Mouse (Mus musculus) gastrocnemius, adult 2 months (tissue): ENCODE data around the gene Cavin4. TPM values are rescaled to one million over a fixed set of nuclear protein-coding genes. Genes with fewer than 3 reads are reported as not detected.

Source experiments
- DNase-seq: peaks from one replicate; pipeline ENCODE4 v3.0.0; 2022
- H3K27ac ChIP-seq: fragments of 200-600 bp; 2 replicates; pipeline ENCODE4 v1.8.1; 2022; ENCODE audit warnings: mild to moderate bottlenecking
- H3K4me3 ChIP-seq: fragments of 200-600 bp; 2 replicates; pipeline ENCODE4 v1.8.1; 2022; ENCODE audit warnings: mild to moderate bottlenecking, moderate library complexity
- CTCF ChIP-seq: fragments of 200-600 bp; IDR thresholded peaks from 2 replicates; pipeline ENCODE4 v1.8.1; 2022; ENCODE audit warnings: antibody characterized with exemption, mild to moderate bottlenecking, moderate library complexity
- intact Hi-C: fragments of 180-260 bp; cut with DNase I; formaldehyde crosslinking; loops from one replicate; pipeline ENCODE4 v1.15.1; 2025
- total RNA-seq, 2 experiments: library from RNA; stranded (reverse); gene quantifications; 2 replicates each; pipeline ENCODE4 v1.2.3; 2021

Gene Cavin4
- total RNA-seq, 2 experiments from 2014 or later: 116 to 159 TPM

DNA sequence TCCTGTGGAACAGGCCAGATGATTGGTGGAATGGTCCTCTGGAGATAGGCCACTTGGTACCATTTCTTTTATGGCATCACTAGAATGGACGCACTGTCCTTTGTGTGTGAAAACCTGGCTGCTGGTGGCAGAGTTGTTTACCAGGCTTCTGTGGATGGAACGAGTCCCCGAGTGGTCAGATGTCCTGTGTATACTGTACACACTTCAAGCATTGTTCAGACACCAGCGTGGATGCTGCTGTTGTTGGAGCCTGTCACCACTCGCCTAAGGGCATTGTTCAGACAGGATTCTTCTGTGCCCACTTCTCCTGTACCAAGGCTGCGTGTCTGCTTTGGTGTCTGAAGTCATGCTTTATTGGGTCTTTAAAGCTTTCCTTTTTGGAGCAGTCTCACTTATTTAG is 19.5 kb upstream of the Cavin4 start:
- intact Hi-C loops: no loop called here
- no peak for TF ChIP-seq CTCF
- no peak overlapping the region for H3K27ac ChIP-seq
- DNase-seq: no peak
- no peak overlapping the region for H3K4me3 ChIP-seq

DNA sequence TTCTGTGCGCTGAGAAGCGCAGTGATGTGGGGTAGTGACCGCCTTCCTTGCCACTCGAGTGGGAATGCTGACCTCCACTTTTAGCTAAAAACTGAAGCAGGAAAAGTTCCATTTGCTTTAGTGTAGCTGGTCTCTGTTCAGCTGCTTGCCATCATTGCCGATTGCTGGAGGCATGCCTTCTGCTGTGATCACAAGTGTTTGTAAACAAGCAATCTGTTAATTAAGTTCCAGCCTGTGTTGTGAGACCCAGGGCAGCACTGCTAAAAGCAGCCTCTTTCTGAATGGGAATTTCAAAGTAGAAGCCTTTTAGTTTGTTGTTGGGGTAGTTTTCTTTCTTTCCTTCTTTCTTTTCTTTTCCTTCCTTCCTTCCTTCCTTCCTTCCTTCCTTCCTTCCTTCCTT is 17.2 kb upstream of the Cavin4 start:
- DNase-seq: no peak
- intact Hi-C loops: no loop called here
- no peak overlapping the region for H3K4me3 ChIP-seq
- no peak for TF ChIP-seq CTCF
- H3K27ac ChIP-seq: no peak overlapping the region

DNA sequence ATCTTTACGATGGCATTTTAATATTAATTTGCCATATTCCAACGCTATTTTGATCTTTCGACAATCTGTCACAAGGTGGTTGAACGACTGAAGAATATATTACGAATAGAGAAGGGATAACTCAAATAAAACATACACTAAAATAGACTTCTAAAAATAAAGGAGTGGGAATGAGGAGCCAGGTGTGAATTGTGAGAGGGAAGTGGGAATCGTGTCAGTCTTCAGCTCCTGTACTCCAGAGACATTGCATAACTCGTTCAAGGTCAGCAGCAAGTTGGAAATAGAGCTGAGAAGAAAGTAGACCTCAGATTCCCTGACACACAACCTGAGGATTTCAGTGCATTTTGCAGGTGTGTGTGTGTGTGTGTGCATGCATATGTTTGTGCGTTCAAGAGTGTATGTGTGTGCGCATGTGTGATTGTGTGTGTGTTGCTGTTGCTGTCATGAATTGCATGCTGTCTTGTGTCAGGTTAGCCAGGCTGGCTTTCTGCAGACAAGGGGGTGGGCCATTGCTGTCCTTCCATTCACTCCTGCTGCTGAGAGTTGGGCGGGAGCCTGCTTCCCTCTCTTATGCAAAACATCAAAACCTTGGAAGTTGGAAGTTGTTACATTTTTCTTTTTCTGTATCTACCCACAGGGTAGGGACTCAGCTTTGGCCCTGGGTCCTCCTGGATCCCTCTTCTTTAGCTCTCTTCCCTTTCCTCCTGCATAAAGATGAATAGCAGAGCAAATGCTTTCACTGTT is 12.5 kb upstream of the Cavin4 start:
- Histone ChIP-seq H3K27ac (no peak overlapping the region), H3K4me3 (no peak overlapping the region)
- intact Hi-C loops: no loop called here
- no peak for TF ChIP-seq CTCF
- no peak for DNase-seq

DNA sequence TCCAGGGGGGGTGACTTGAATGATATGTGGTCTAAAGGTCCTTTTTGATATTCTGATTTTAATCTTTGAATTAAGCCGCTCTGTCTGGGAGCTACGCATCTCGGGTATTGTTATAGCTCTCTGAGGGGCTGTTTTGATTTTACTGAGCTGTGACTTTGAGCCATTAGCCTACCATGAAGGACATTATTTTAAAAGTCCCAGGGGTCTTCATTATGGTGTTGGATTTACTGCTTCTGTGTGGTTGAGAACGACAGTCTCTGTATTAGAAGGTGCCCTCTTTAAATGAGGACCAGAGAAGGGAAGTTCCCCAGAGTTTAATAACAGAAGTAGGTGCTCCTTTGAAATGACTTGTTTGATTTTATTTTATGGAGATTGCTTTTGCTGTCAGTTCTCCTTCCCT is 9.2 kb upstream of the Cavin4 start:
- intact Hi-C loops: no loop called here
- H3K27ac ChIP-seq: no peak overlapping the region
- no peak overlapping the region for H3K4me3 ChIP-seq
- DNase-seq: no peak
- no peak for TF ChIP-seq CTCF

DNA sequence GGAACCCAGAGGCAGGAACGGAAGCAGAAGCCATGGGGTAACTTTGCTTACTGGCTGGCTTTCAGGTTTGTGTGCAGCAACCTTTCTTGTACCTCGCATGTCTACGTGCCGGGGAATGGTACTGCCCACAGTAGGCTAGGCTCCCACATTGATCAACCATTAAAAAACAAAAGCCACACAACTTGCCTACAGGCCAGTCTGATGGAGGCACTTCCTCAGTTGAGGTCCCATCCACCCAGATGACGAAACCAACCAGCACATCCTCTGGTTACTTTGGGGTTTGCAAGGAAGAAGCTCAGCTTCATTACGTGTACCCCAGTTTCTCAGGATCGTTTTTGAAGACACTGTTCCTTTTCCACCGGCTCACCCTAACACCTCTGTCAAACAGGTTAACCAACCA is 6.8 kb upstream of the Cavin4 start:
- H3K27ac ChIP-seq: no peak overlapping the region
- no peak overlapping the region for H3K4me3 ChIP-seq
- DNase-seq: no peak
- intact Hi-C loops: no loop called here
- TF ChIP-seq CTCF: no peak

DNA sequence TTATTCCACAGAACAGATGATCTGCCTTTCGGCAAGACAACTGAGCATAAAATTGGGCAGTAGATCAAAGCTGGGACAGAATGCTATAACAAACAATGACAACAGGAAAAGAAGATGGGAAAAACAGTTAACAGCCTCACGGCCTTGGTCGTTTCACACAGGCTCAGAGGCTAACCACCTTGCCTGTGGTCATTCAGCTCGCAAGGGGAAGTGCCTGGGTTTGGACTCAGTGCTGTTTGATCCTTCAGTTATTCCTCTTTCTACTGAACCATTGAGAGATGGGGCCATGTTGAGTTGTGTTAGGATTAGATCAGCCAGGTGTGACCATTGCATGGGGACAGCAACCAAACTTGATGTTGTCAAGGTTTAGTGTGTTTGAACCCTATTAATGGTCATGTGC is 3.2 kb upstream of the Cavin4 start:
- H3K27ac ChIP-seq: no peak overlapping the region
- no peak overlapping the region for H3K4me3 ChIP-seq
- no peak for TF ChIP-seq CTCF
- intact Hi-C loops: no loop called here
- DNase-seq: no peak

DNA sequence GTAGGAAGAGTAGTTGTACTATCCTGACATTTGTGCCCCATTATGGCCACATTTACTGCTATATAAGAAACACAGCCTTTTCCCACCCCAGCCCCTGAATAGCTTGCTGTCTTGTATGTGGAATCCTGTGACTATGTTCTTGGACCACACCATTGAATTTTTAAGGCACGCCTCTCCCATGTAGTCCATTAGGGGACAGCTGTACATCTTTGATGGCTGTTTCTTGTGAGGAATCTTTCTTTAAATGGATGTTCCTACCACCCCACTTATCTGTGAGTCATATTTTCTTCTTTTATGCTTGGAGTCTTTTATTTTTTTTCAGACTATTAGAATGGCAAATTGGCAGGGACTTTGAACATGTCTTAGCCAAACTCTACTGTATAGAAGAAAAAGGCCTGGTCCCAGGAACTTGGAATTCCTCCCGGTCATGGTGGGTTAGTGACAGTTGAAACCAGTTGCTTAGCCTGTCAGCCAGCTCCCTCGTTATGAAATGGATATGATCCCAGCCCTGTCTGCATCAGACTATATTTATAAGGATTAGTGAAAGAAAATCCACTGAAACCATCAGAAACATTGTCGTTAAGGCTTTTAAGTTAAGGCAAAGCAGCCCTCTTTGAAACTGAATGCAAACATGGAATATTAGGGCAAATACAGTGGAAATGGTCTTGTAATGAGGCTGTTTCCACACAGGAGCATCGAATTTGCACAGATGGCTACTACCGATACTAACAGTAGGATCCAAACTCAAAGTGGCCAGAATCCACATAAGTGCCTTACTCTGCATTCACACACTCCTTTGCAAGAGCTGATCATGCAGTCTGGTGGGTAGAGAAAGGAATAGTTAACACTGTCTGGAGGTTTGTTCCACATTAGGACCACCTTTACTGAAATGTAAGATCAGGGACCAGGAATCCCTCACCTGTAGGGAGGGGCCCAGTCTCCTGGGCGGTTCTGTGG is 2.4 kb upstream of the Cavin4 start:
- intact Hi-C loops: no loop called here
- TF ChIP-seq CTCF: no peak
- DNase-seq: peak; percentile 36
- peak overlapping the region; percentile 68 for H3K27ac ChIP-seq
- H3K4me3 ChIP-seq: peak overlapping the region; percentile 31; the same call in 1 of the 2 replicates

DNA sequence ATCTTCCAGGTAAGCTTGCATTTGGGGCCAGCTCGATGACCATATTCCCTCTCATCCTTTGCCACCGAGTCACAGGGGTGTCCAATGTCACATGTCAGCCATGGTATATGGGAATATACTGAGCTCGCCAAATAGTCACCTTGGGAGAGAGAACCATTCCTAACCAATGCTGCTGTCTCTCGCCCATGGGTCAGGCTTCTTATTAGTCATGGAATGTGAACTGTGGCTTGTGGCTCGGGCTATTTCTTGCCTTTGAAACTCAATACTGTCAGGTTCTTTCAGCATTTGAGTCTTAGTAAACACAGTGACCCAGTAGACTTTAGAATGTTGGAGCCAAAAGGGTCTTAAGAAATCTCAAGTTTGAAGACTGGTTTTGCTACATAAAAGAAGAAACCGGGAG is 707 bp downstream of the Cavin4 start:
- no peak for TF ChIP-seq CTCF
- DNase-seq: peak; percentile 51
- intact Hi-C loops: no loop called here
- Histone ChIP-seq H3K4me3 (peak overlapping the region; percentile 78), H3K27ac (peak overlapping the region; percentile 91)

DNA sequence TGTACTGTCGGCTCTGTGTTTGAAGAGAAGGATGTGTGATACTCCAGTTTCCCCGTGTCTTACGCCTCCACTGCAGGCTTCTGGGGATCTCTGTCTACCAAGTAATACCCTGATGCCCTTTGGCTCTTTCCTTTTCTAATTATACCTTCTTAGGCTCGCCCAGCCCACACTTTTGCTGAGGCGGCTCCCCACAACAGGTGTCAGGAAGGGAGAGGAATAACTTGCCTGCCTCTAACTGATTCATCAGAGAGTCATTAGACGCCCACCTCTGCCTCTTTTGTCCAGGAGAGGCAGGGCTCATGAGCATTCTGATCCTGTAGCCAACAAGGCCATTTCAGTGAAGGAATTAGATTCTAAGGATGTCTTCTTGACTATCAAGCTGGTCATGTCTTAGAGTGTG is 4.0 kb downstream of the Cavin4 start:
- peak; percentile 38 for DNase-seq
- Histone ChIP-seq H3K4me3 (peak overlapping the region; percentile 78), H3K27ac (peak overlapping the region; percentile 88)
- intact Hi-C loops: no loop called here
- TF ChIP-seq CTCF: no peak

DNA sequence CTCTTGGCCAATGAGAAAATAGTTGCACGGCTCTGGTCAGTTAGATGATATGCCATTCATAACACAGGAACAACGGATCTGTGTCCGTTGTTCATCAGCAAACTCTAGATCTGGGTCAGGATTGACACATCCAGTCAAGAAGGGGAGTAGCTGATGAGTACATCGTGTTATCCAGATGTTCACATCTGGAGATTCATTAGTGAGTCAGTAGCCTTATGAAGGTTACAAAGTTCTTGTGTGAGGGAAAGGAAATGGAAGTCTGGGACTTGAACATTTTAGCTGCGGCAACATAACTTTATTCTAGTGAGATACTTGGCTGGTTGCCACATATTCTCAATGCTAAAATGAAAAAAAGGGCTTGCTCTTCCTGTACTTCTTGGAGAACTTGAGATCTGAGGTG is 9.6 kb downstream of the Cavin4 start:
- intact Hi-C loops: no loop called here
- Histone ChIP-seq H3K27ac (no peak overlapping the region), H3K4me3 (no peak overlapping the region)
- no peak for DNase-seq
- no peak for TF ChIP-seq CTCF

DNA sequence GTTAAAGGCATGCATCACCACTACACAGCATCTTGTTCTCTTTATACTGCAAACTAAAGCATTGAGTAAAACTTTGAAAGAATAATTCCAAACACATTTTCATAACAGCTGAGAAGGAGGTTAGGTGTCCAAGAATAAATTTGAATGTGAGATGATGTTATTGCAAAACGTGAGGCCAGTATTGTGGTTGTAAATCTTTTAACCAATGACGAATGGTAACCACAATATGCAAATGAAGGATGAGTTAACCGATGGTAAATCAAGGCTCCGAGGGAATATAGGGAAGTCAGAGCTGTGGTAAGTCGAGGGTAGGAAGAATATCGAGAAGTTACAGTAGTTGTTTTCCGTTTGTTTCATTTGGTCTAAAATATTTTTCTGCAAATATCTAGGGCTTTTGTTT is 11.1 kb downstream of the Cavin4 start:
- H3K27ac ChIP-seq: no peak overlapping the region
- intact Hi-C loops: no loop called here
- TF ChIP-seq CTCF: no peak
- DNase-seq: no peak
- no peak overlapping the region for H3K4me3 ChIP-seq

DNA sequence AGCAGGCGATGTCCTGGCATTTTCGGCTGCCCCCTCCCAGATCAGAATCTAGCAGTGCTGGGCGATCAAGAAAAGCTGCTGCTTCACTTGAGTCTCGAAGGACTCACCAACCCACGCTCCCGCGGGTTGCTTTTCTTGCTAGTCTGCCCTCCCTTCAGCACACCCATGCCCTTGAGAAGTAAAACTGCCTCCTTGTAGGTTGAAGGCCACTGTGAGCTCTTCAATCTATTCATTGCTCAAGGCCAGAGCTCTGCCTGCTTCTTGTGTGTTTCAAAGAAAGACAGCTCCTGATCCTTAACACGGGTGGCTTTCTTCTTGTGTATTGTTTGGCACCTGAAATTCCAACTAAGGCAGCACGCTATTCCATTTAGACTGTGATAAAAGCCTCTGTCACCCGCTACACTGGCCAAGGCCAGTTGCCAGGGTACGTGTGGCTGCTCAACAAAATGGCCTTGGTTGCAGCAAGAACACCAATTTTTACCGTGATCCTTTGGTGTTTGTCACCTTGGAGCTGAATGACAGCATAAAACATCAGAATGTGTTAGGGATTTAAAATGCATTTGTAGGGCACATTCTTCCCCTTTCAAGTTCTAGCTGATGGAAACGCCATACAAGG is 13.4 kb downstream of the Cavin4 start:
- no peak for TF ChIP-seq CTCF
- intact Hi-C loops: loop anchor here (5.0 kb wide), 1 partner anchor 89 kb away; the partner anchor contains the start of gene Tmeff1
- Histone ChIP-seq H3K27ac (no peak overlapping the region), H3K4me3 (no peak overlapping the region)
- no peak for DNase-seq

DNA sequence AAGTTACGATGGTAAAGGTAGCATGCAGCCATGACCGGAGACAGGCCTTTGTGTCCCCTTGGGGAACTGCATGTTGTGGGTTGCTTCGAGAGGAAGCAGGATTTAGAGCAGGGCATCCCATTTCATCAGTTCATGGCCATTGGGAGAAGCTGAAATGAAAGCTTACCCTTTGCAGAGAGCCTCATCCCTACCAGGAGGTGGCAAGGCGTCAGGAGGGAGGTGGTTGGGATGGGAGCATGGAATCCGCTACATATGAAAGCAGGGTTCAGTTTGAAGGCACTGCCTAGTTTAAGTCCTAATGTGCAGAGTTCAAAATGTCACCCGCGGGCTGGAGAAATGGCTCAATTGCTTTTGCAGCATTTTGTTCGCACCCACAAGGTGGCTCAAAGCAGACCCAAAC is 14.0 kb downstream of the Cavin4 start:
- Histone ChIP-seq H3K4me3 (no peak overlapping the region), H3K27ac (no peak overlapping the region)
- intact Hi-C loops: loop anchor here (5.0 kb wide), 1 partner anchor 90 kb away; the partner anchor contains the start of gene Tmeff1
- no peak for TF ChIP-seq CTCF
- DNase-seq: no peak
